Mouse (Mus musculus): ENCODE results near the gene Grip1.

Grip1 gene

GRCm38 (mm10) chr10:119834122-119834521 is 380.5 kb downstream of the Grip1 start:
- DNase-seq (ENCODE audit: low read depth) = no peak

- no peak for DNase-seq (ENCODE audit: low read depth)
Observed at GRCm38 (mm10) chr10:119839645-119840044, 386.0 kb downstream of the Grip1 start.

GRCm38 (mm10) chr10:119842004-119842403 is 388.4 kb downstream of the Grip1 start:
- no peak for DNase-seq (ENCODE audit: low read depth)

GRCm38 (mm10) chr10:119845705-119846410 is 392.2 kb downstream of the Grip1 start:
- DNase-seq (ENCODE audit: low read depth) = no peak

- DNase-seq (ENCODE audit: low read depth) = no peak
Observed at GRCm38 (mm10) chr10:119851594-119851993, 398.0 kb downstream of the Grip1 start.

GRCm38 (mm10) chr10:119852582-119853135 is 399.0 kb downstream of the Grip1 start:
- no peak for DNase-seq (ENCODE audit: low read depth)

- no peak for DNase-seq (ENCODE audit: low read depth)
Observed at GRCm38 (mm10) chr10:119867726-119868125, 414.1 kb downstream of the Grip1 start.

GRCm38 (mm10) chr10:119868995-119869579 is 415.5 kb downstream of the Grip1 start:
- no peak for DNase-seq (ENCODE audit: low read depth)

GRCm38 (mm10) chr10:119876721-119877120 is 423.1 kb downstream of the Grip1 start:
- DNase-seq (ENCODE audit: low read depth) = no peak

GRCm38 (mm10) chr10:119878331-119878730 is 424.7 kb downstream of the Grip1 start:
- no peak for DNase-seq (ENCODE audit: low read depth)

- no peak for DNase-seq (ENCODE audit: low read depth)
Observed at GRCm38 (mm10) chr10:119884591-119884990, 431.0 kb downstream of the Grip1 start.

- DNase-seq (ENCODE audit: low read depth) = peak; percentile 1
Observed at GRCm38 (mm10) chr10:119885563-119885962, 431.9 kb downstream of the Grip1 start.

GRCm38 (mm10) chr10:119886681-119887080 is 433.1 kb downstream of the Grip1 start:
- no peak for DNase-seq (ENCODE audit: low read depth)

- DNase-seq (ENCODE audit: low read depth) = no peak
Observed at GRCm38 (mm10) chr10:119902754-119903153, 449.1 kb downstream of the Grip1 start.

- no peak for DNase-seq (ENCODE audit: low read depth)
Observed at GRCm38 (mm10) chr10:119906869-119907268, 453.2 kb downstream of the Grip1 start.

- no peak for DNase-seq (ENCODE audit: low read depth)
Observed at GRCm38 (mm10) chr10:119917995-119918394, 464.4 kb downstream of the Grip1 start.

GRCm38 (mm10) chr10:119927963-119928362 is 474.3 kb downstream of the Grip1 start:
- DNase-seq (ENCODE audit: low read depth) = no peak

- DNase-seq (ENCODE audit: low read depth) = no peak
Observed at GRCm38 (mm10) chr10:119928921-119929320, 475.3 kb downstream of the Grip1 start.

- no peak for DNase-seq (ENCODE audit: low read depth)
Observed at GRCm38 (mm10) chr10:119932794-119933193, 479.2 kb downstream of the Grip1 start.

- no peak for DNase-seq (ENCODE audit: low read depth)
Observed at GRCm38 (mm10) chr10:119933362-119933761, 479.7 kb downstream of the Grip1 start.

GRCm38 (mm10) chr10:119935231-119935630 is 481.6 kb downstream of the Grip1 start:
- no peak for DNase-seq (ENCODE audit: low read depth)

GRCm38 (mm10) chr10:119937481-119937880 is 483.9 kb downstream of the Grip1 start:
- no peak for DNase-seq (ENCODE audit: low read depth)

GRCm38 (mm10) chr10:119943906-119944305 is 490.3 kb downstream of the Grip1 start:
- DNase-seq (ENCODE audit: low read depth) = no peak
